In genomic region chr1:168390748-168391147, GRCm38 (mm10) we compare ENCODE assay signal across 16 mouse cellular contexts. TPM values are rescaled to one million over a fixed set of nuclear protein-coding genes. Genes with fewer than 3 reads are reported as not detected.
DNase-seq lines count a peak whose midpoint lies in the region; ATAC-seq and TF ChIP-seq lines count a peak whose summit lies in the region.
"Had no signal": no experiment of that assay in that cellular context is flagged by ENCODE, and none has a peak within 500 bp of the region (broad histone marks: within the 10 kb centered on the region; RNA-seq: fewer than 3 reads in every experiment).

No protein-coding gene starts in this region.

- H3K4me2 ChIP-seq in forebrain, embryonic 15.5 days (replicated peaks) = no peak overlapping the region
- H3K4me2 ChIP-seq in forebrain, embryonic 16.5 days (ENCODE audit: low read length) = no peak overlapping the region
- H3K4me2 ChIP-seq in kidney, embryonic 16.5 days (replicated peaks; ENCODE audit: low read depth, low read length) = no peak overlapping the region
- no peak overlapping the region for H3K4me2 ChIP-seq in stomach, embryonic 14.5 days (replicated peaks; ENCODE audit: low read depth, low read length)
- H3K4me2 ChIP-seq in stomach, postnatal 0 days (replicated peaks; ENCODE audit: low read depth) = no peak overlapping the region
- H3K4me2 ChIP-seq: hindbrain, embryonic 15.5 days had no signal

- H3K4me3 ChIP-seq in forebrain, embryonic 15.5 days = no peak overlapping the region
- no peak overlapping the region for H3K4me3 ChIP-seq in forebrain, embryonic 16.5 days (replicated peaks; ENCODE audit: low read length)
- H3K4me3 ChIP-seq in kidney, embryonic 16.5 days (ENCODE audit: low read length) = no peak overlapping the region
- H3K4me3 ChIP-seq in stomach, embryonic 14.5 days (ENCODE audit: low read depth, low read length) = no peak overlapping the region
- H3K4me3 ChIP-seq in stomach, postnatal 0 days (ENCODE audit: low read depth, low read length) = no peak overlapping the region
- H3K4me3 ChIP-seq: hindbrain, embryonic 15.5 days; limb, embryonic 15.5 days had no signal

- no peak overlapping the region for H3K9ac ChIP-seq in forebrain, embryonic 15.5 days (replicated peaks)
- no peak overlapping the region for H3K9ac ChIP-seq in forebrain, embryonic 16.5 days (replicated peaks; ENCODE audit: low read depth, low read length)
- no peak overlapping the region for H3K9ac ChIP-seq in kidney, embryonic 16.5 days (replicated peaks; ENCODE audit: low read length)
- H3K9ac ChIP-seq in stomach, embryonic 14.5 days (replicated peaks; ENCODE audit: low read depth, low read length) = no peak overlapping the region
- no peak overlapping the region for H3K9ac ChIP-seq in stomach, postnatal 0 days (ENCODE audit: low read length)
- H3K9ac ChIP-seq: hindbrain, embryonic 15.5 days; limb, embryonic 15.5 days; liver, postnatal 0 days had no signal

- H3K36me3 ChIP-seq in forebrain, embryonic 15.5 days = 0 out of 2 replicates have a peak, but pooled peaks cover 4% of the 10 kb centered on the region
- peaks cover 2% of the 10 kb centered on the region; the same call in 1 of the 2 replicates for H3K36me3 ChIP-seq in forebrain, embryonic 16.5 days (ENCODE audit: control insufficient read depth, insufficient read depth)
- peaks cover 22% of the 10 kb centered on the region; the same call in 1 of the 2 replicates for H3K36me3 ChIP-seq in kidney, embryonic 16.5 days (ENCODE audit: insufficient read depth, low read length)
- H3K36me3 ChIP-seq in stomach, embryonic 14.5 days (ENCODE audit: control insufficient read depth, insufficient read depth, low read length) = peaks cover 19% of the 10 kb centered on the region
- no peaks in the 10 kb centered on the region for H3K36me3 ChIP-seq in stomach, postnatal 0 days (ENCODE audit: control insufficient read depth, insufficient read depth, low read length)
- H3K36me3 ChIP-seq: limb, embryonic 15.5 days had no signal

- H3K27ac ChIP-seq in forebrain, embryonic 15.5 days (replicated peaks) = peak overlapping the region; percentile 70
- H3K27ac ChIP-seq in forebrain, embryonic 16.5 days (ENCODE audit: low read length) = no peak overlapping the region
- H3K27ac ChIP-seq in kidney, embryonic 16.5 days (ENCODE audit: low read length) = peak overlapping the region; percentile 92; the same call in 1 of the 2 replicates
- peak overlapping the region; percentile 81; the same call in 1 of the 2 replicates for H3K27ac ChIP-seq in stomach, embryonic 14.5 days (ENCODE audit: low read length)
- H3K27ac ChIP-seq in stomach, postnatal 0 days (replicated peaks) = no peak overlapping the region

- no peaks in the 10 kb centered on the region for H3K27me3 ChIP-seq in forebrain, embryonic 15.5 days
- H3K27me3 ChIP-seq in forebrain, embryonic 16.5 days (replicated peaks; ENCODE audit: control insufficient read depth, insufficient read depth, low read length) = no peaks in the 10 kb centered on the region
- no peaks in the 10 kb centered on the region for H3K27me3 ChIP-seq in kidney, embryonic 16.5 days (ENCODE audit: insufficient read depth, low read length)
- H3K27me3 ChIP-seq in stomach, embryonic 14.5 days (ENCODE audit: control insufficient read depth, insufficient read depth, low read length) = no peaks in the 10 kb centered on the region
- H3K27me3 ChIP-seq in stomach, postnatal 0 days (ENCODE audit: control insufficient read depth, insufficient read depth, low read length) = no peaks in the 10 kb centered on the region
- H3K27me3 ChIP-seq: hindbrain, embryonic 15.5 days; limb, embryonic 15.5 days had no signal

- no peak for ATAC-seq in forebrain, embryonic 15.5 days (replicated peaks)
- ATAC-seq in forebrain, embryonic 16.5 days = no peak
- no peak for ATAC-seq in kidney, embryonic 16.5 days (ENCODE audit: low FRiP score, low TSS enrichment)
- ATAC-seq in stomach, embryonic 14.5 days (ENCODE audit: insufficient number of reproducible peaks, insufficient read depth, low FRiP score, low read depth) = no peak
- ATAC-seq in stomach, postnatal 0 days (ENCODE audit: low FRiP score, low TSS enrichment) = no peak
- ATAC-seq: intestine, postnatal 0 days; liver, postnatal 0 days had no signal

- no peak for TF ChIP-seq EP300 in stomach, postnatal 0 days (optimal IDR thresholded peaks at IDR 0.05)

- peaks cover 82% of the 10 kb centered on the region for H3K4me1 ChIP-seq in forebrain, embryonic 15.5 days
- H3K4me1 ChIP-seq in forebrain, embryonic 16.5 days (replicated peaks; ENCODE audit: control insufficient read depth, insufficient read depth, low read length) = peaks cover 77% of the 10 kb centered on the region
- peaks cover 80% of the 10 kb centered on the region for H3K4me1 ChIP-seq in kidney, embryonic 16.5 days (ENCODE audit: insufficient read depth, low read length)
- H3K4me1 ChIP-seq in stomach, embryonic 14.5 days (ENCODE audit: control insufficient read depth, insufficient read depth, low read length) = peaks cover 44% of the 10 kb centered on the region
- H3K4me1 ChIP-seq in stomach, postnatal 0 days (replicated peaks; ENCODE audit: control insufficient read depth, insufficient read depth) = peaks cover 11% of the 10 kb centered on the region; the same call in 1 of the 2 replicates

- TF ChIP-seq CTCF in stomach, postnatal 0 days (IDR thresholded peaks at IDR 0.05; ENCODE audit: low read depth) = no peak

- DNase-seq in kidney, adult 18-20 months = no peak
- DNase-seq in stomach, postnatal 0 days (ENCODE audit: low spot score) = no peak
- no peak for DNase-seq in gastrocnemius, postnatal 10 days
- DNase-seq: adrenal gland, adult 2 months; cerebellum, adult 11 months; cerebellum, postnatal 36 days; gastrocnemius, postnatal 36 days; liver, postnatal 0 days; retina, postnatal 1 day had no signal

- H3K9me3 ChIP-seq in forebrain, embryonic 15.5 days = no peaks in the 10 kb centered on the region
- no peaks in the 10 kb centered on the region for H3K9me3 ChIP-seq in forebrain, embryonic 16.5 days (ENCODE audit: control insufficient read depth, low read length)
- no peaks in the 10 kb centered on the region for H3K9me3 ChIP-seq in kidney, embryonic 16.5 days (ENCODE audit: low read length)
- H3K9me3 ChIP-seq in stomach, embryonic 14.5 days (ENCODE audit: control insufficient read depth, low read depth, low read length) = no peaks in the 10 kb centered on the region
- no peaks in the 10 kb centered on the region for H3K9me3 ChIP-seq in stomach, postnatal 0 days (ENCODE audit: control insufficient read depth, low read length)
- H3K9me3 ChIP-seq: hindbrain, embryonic 15.5 days; limb, embryonic 15.5 days had no signal

RNA-seq across cellular contexts. Expression of gene Pbx1, which starts 41.3 kb away (rescaled TPM):
- polyA plus RNA-seq in forebrain, embryonic 15.5 days (2015; fragmentation: Nextera tagmentation; extraction: Ambion mirVana) = 87.4 and 90.5 TPM in 2 replicates
- polyA plus RNA-seq in forebrain, embryonic 16.5 days (2015; fragmentation: Nextera tagmentation; extraction: Ambion mirVana) = 82.9 and 91.2 TPM in 2 replicates
- 67.3 and 75.5 TPM in 2 replicates for polyA plus RNA-seq in kidney, embryonic 16.5 days (2015; fragmentation: Nextera tagmentation; extraction: Ambion mirVana)
- 60.3 and 64.1 TPM in 2 replicates for polyA plus RNA-seq in stomach, embryonic 14.5 days (2014; fragmentation: Nextera tagmentation; extraction: Ambion mirVana)
- polyA plus RNA-seq in stomach, postnatal 0 days (2015; fragmentation: Nextera tagmentation; extraction: Ambion mirVana) = 23.1 and 23.2 TPM in 2 replicates
- 10 to 100 TPM; 27.0 to 32.2 TPM for total RNA-seq in gastrocnemius, postnatal 10 days (2021)

Comparison
In these comparisons a context has a peak if more than half of its experiments do, and no peak if none do; other contexts are left out.
1. H3K27ac ChIP-seq: peak in forebrain, embryonic 15.5 days (single experiment), kidney, embryonic 16.5 days (single experiment) and stomach, embryonic 14.5 days (single experiment); none in forebrain, embryonic 16.5 days (single experiment) and stomach, postnatal 0 days (single experiment).